Mouse (Mus musculus): ENCODE data around the gene Psme3. TPM values are rescaled to one million over a fixed set of nuclear protein-coding genes. Genes with fewer than 3 reads are reported as not detected.
"Not testable (repeated sequence)": the region's sequence is repeated elsewhere in the genome, so short reads cannot be mapped to it uniquely, and the experiment has no call there.

Psme3 gene
- polyA plus RNA-seq, 1 experiment from 2014 or later, result 107 TPM

DNA sequence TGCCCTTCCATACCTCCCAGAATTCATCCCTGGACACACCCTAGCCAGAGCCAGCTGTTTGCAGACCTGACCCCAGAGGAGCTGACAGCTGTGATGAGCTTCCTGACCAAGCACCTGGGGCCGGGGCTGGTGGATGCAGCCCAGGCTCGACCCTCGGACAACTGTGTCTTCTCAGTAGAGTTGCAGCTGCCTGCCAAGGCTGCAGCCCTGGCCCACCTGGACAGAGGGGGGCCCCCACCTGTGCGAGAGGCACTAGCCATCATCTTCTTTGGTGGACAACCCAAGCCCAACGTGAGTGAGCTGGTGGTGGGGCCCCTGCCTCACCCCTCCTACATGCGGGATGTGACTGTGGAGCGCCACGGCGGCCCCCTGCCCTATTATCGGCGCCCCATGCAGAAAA, 9.2 kb downstream of the Psme3 start:
- H3K9ac ChIP-seq (ENCODE audit: low read depth, low read length); H3K27me3 ChIP-seq (ENCODE audit: control insufficient read depth, insufficient read depth, low read depth, low read length); ATAC-seq; H3K4me3 ChIP-seq (ENCODE audit: low read depth, low read length); H3K9me3 ChIP-seq (replicated peaks; ENCODE audit: control insufficient read depth, low read length, poor library complexity, severe bottlenecking); H3K27ac ChIP-seq (ENCODE audit: low read length); H3K4me2 ChIP-seq (ENCODE audit: low read length); H3K4me1 ChIP-seq (ENCODE audit: control insufficient read depth, insufficient read depth, low read length): not testable (repeated sequence)
- H3K36me3 ChIP-seq (ENCODE audit: control insufficient read depth, insufficient read depth, low read length), result peaks cover 27% of the 10 kb centered on the region
- WGBS, result 94% methylated on average over 11 of the region's 11 CpGs

- H3K4me2 ChIP-seq (ENCODE audit: low read length), result no peak overlapping the region
- H3K4me3 ChIP-seq (ENCODE audit: low read depth, low read length), result no peak overlapping the region
- 89% methylated on average over 11 of the region's 11 CpGs for WGBS
- H3K36me3 ChIP-seq (ENCODE audit: control insufficient read depth, insufficient read depth, low read length), result peaks cover 22% of the 10 kb centered on the region
- no peak for ATAC-seq
- H3K27me3 ChIP-seq (ENCODE audit: control insufficient read depth, insufficient read depth, low read depth, low read length), result no peaks in the 10 kb centered on the region
- H3K27ac ChIP-seq (ENCODE audit: low read length), result no peak overlapping the region
- H3K9ac ChIP-seq (ENCODE audit: low read depth, low read length), result no peak overlapping the region
- no peaks in the 10 kb centered on the region for H3K4me1 ChIP-seq (ENCODE audit: control insufficient read depth, insufficient read depth, low read length)
- H3K9me3 ChIP-seq (replicated peaks; ENCODE audit: control insufficient read depth, low read length, poor library complexity, severe bottlenecking), result no peaks in the 10 kb centered on the region
These were observed 10.1 kb downstream of the Psme3 start for GRCm38 (mm10) chr11:101326147-101326546.

DNA sequence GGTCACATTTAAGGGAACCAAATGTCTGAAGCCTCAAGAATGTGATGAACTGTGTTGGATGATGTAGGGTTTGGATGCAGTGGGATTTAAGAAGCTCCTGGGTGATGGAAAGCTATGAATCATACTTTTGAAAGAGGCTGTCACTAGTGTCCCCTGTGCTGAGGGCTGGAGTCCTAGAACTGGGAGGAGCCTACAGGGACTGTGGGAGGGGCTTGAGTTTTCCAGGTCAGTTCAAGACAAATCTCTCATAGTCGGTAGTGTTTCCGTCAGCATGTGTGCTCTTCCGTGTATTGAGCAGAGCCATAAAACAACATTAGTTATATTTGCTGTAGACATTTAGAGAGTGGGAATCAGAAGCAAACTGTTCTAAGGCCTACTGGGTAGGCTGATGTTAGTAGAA, 11.3 kb downstream of the Psme3 start:
- H3K9me3 ChIP-seq (replicated peaks; ENCODE audit: control insufficient read depth, low read length, poor library complexity, severe bottlenecking), result no peaks in the 10 kb centered on the region
- ATAC-seq, result no peak
- H3K9ac ChIP-seq (ENCODE audit: low read depth, low read length), result no peak overlapping the region
- no peak overlapping the region for H3K4me2 ChIP-seq (ENCODE audit: low read length)
- no peaks in the 10 kb centered on the region for H3K27me3 ChIP-seq (ENCODE audit: control insufficient read depth, insufficient read depth, low read depth, low read length)
- no peaks in the 10 kb centered on the region for H3K4me1 ChIP-seq (ENCODE audit: control insufficient read depth, insufficient read depth, low read length)
- H3K4me3 ChIP-seq (ENCODE audit: low read depth, low read length), result no peak overlapping the region
- H3K27ac ChIP-seq (ENCODE audit: low read length), result no peak overlapping the region
- 68% methylated on average over 3 of the region's 3 CpGs for WGBS
- H3K36me3 ChIP-seq (ENCODE audit: control insufficient read depth, insufficient read depth, low read length), result peaks cover 16% of the 10 kb centered on the region

DNA sequence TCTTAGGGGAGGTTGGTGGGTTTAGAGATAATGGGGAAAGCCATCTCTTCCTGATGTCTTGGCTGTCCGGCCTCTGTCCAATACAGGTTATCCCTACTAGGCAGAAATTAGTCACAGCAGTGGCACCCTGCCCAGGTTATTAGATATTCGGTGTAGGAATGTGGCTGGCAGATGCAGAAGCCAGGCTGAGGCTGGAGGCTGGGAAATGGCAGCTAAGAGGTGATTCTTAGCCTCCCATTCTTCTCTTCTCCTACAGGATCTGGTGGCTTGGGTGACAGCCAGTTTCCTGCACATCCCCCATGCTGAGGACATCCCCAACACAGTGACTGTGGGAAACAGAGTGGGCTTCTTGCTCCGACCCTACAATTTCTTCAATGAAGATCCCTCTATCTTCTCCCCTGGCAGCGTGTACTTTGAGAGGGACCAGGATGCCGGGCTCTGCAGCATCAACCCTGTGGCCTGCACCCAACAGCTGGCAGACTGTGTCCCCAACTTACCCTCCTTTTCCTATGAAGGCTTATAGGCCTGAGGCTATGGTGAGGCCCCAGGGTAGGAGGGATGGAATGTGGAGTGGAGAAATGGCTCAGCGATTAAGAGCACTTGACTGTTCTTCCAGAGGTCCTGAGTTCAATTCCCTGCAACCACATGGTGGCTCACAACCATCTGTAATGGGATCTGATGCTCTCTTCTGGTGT, 13.1 kb downstream of the Psme3 start:
- H3K9me3 ChIP-seq (replicated peaks; ENCODE audit: control insufficient read depth, low read length, poor library complexity, severe bottlenecking), result no peaks in the 10 kb centered on the region
- H3K9ac ChIP-seq (ENCODE audit: low read depth, low read length), result no peak overlapping the region
- H3K4me1 ChIP-seq (ENCODE audit: control insufficient read depth, insufficient read depth, low read length), result no peaks in the 10 kb centered on the region
- 77% methylated on average over 6 of the region's 6 CpGs for WGBS
- peaks cover 12% of the 10 kb centered on the region for H3K36me3 ChIP-seq (ENCODE audit: control insufficient read depth, insufficient read depth, low read length)
- no peak overlapping the region for H3K27ac ChIP-seq (ENCODE audit: low read length)
- no peak overlapping the region for H3K4me3 ChIP-seq (ENCODE audit: low read depth, low read length)
- ATAC-seq, result no peak
- H3K4me2 ChIP-seq (ENCODE audit: low read length), result no peak overlapping the region
- H3K27me3 ChIP-seq (ENCODE audit: control insufficient read depth, insufficient read depth, low read depth, low read length), result no peaks in the 10 kb centered on the region

DNA sequence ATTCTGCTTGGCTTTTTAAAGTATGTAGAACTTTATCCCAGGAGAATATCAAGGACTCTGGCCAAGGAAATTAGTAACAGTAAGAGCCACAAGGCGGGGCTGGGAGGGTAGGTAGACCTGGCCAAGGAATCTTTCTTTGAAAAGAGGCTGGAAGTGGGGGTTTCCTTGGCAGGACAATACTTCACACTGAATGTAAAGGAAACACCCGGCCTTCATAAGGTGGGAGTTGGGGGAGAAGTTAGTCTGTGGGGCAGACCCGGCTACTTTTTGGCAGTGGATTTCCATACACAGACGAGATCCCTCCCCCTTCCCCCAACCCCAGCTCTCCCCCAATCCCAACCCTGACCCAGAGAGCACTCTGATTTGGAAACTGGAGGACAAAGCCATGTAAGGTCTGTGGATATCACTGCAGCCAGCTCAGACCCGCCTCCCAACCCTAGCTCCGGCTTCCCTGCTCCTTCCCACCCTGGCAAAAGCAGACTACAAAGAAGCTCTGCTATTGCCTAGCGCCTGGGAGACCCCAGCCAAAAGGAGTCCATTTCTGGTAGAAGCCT, 14.4 kb downstream of the Psme3 start, which contains the start of gene Aoc3:
Gene Aoc3, plus strand, starts transcription at position 235 of the 554 bp plus-strand sequence.
- Histone ChIP-seq H3K9me3 (replicated peaks; ENCODE audit: control insufficient read depth, low read length, poor library complexity, severe bottlenecking) (no peaks in the 10 kb centered on the region), H3K4me3 (ENCODE audit: low read depth, low read length) (no peak within 1 kb of the TSS), H3K9ac (ENCODE audit: low read depth, low read length) (no peak within 1 kb of the TSS), H3K36me3 (ENCODE audit: control insufficient read depth, insufficient read depth, low read length) (peaks cover 4% of the 10 kb centered on the region; the same call in 1 of the 2 replicates), H3K4me1 (ENCODE audit: control insufficient read depth, insufficient read depth, low read length) (no peaks in the 10 kb centered on the region), H3K4me2 (ENCODE audit: low read length) (no peak within 1 kb of the TSS), H3K27me3 (ENCODE audit: control insufficient read depth, insufficient read depth, low read depth, low read length) (no peaks in the 10 kb centered on the region), H3K27ac (ENCODE audit: low read length) (no peak within 1 kb of the TSS)
- no peak for ATAC-seq
- 72% methylated on average over 7 of the region's 7 CpGs for WGBS

DNA sequence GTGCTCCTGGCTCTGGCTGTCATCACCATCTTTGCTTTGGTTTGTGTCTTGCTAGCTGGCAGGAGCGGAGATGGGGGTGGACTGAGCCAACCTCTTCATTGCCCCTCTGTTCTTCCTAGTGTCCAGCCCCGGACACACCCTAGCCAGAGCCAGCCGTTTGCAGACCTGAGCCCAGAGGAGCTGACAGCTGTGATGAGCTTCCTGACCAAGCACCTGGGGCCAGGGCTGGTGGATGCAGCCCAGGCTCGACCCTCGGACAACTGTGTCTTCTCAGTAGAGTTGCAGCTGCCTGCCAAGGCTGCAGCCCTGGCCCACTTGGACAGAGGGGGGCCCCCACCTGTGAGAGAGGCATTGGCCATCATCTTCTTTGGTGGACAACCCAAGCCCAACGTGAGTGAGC, 14.9 kb downstream of the Psme3 start:
- not testable (repeated sequence) for ATAC-seq; H3K27me3 ChIP-seq (ENCODE audit: control insufficient read depth, insufficient read depth, low read depth, low read length); H3K4me1 ChIP-seq (ENCODE audit: control insufficient read depth, insufficient read depth, low read length); H3K36me3 ChIP-seq (ENCODE audit: control insufficient read depth, insufficient read depth, low read length); H3K4me2 ChIP-seq (ENCODE audit: low read length); H3K9ac ChIP-seq (ENCODE audit: low read depth, low read length); H3K4me3 ChIP-seq (ENCODE audit: low read depth, low read length); H3K27ac ChIP-seq (ENCODE audit: low read length); H3K9me3 ChIP-seq (replicated peaks; ENCODE audit: control insufficient read depth, low read length, poor library complexity, severe bottlenecking)
- WGBS, result 77% methylated on average over 4 of the region's 6 CpGs

- no peak overlapping the region for H3K4me2 ChIP-seq (ENCODE audit: low read length)
- H3K36me3 ChIP-seq (ENCODE audit: control insufficient read depth, insufficient read depth, low read length), result no peaks in the 10 kb centered on the region
- H3K4me1 ChIP-seq (ENCODE audit: control insufficient read depth, insufficient read depth, low read length), result peaks cover 2% of the 10 kb centered on the region
- WGBS, result 89% methylated on average over 3 of the region's 3 CpGs
- no peak for ATAC-seq
- no peaks in the 10 kb centered on the region for H3K9me3 ChIP-seq (replicated peaks; ENCODE audit: control insufficient read depth, low read length, poor library complexity, severe bottlenecking)
- H3K4me3 ChIP-seq (ENCODE audit: low read depth, low read length), result no peak overlapping the region
- H3K27me3 ChIP-seq (ENCODE audit: control insufficient read depth, insufficient read depth, low read depth, low read length), result no peaks in the 10 kb centered on the region
- no peak overlapping the region for H3K9ac ChIP-seq (ENCODE audit: low read depth, low read length)
- no peak overlapping the region for H3K27ac ChIP-seq (ENCODE audit: low read length)
These were observed 16.5 kb downstream of the Psme3 start for GRCm38 (mm10) chr11:101332537-101332936.

- Histone ChIP-seq H3K4me2 (ENCODE audit: low read length) (no peak overlapping the region), H3K9me3 (replicated peaks; ENCODE audit: control insufficient read depth, low read length, poor library complexity, severe bottlenecking) (no peaks in the 10 kb centered on the region), H3K36me3 (ENCODE audit: control insufficient read depth, insufficient read depth, low read length) (no peaks in the 10 kb centered on the region), H3K27me3 (ENCODE audit: control insufficient read depth, insufficient read depth, low read depth, low read length) (no peaks in the 10 kb centered on the region), H3K27ac (ENCODE audit: low read length) (no peak overlapping the region), H3K4me1 (ENCODE audit: control insufficient read depth, insufficient read depth, low read length) (peaks cover 11% of the 10 kb centered on the region), H3K9ac (ENCODE audit: low read depth, low read length) (no peak overlapping the region), H3K4me3 (ENCODE audit: low read depth, low read length) (no peak overlapping the region)
- 23% methylated on average over 10 of the region's 10 CpGs for WGBS
- no peak for ATAC-seq
These were observed 18.0 kb downstream of the Psme3 start for GRCm38 (mm10) chr11:101334023-101334422.

DNA sequence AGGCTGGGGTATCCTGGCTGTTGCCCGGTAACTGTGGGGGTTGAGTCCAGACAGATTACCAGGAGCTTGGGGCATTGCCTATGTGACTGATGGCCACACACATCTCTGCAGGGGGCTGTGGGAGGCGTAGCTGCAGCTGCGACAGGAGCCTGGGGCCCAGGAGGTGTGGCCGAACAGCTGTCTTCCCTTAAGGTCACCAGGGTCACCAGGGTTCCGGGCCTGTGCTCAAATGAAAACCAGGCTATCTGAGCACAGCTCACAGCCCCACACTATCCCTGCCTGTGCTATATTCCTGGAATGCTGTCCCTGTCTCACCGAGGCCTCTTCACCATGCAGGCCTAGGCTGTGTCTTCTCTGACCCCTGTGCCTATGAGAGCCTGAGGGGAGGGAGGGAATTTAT, 18.5 kb downstream of the Psme3 start:
- Histone ChIP-seq H3K9ac (ENCODE audit: low read depth, low read length) (no peak overlapping the region), H3K4me3 (ENCODE audit: low read depth, low read length) (no peak overlapping the region), H3K4me1 (ENCODE audit: control insufficient read depth, insufficient read depth, low read length) (peaks cover 11% of the 10 kb centered on the region), H3K36me3 (ENCODE audit: control insufficient read depth, insufficient read depth, low read length) (no peaks in the 10 kb centered on the region), H3K4me2 (ENCODE audit: low read length) (no peak overlapping the region), H3K27ac (ENCODE audit: low read length) (no peak overlapping the region), H3K27me3 (ENCODE audit: control insufficient read depth, insufficient read depth, low read depth, low read length) (no peaks in the 10 kb centered on the region), H3K9me3 (replicated peaks; ENCODE audit: control insufficient read depth, low read length, poor library complexity, severe bottlenecking) (no peaks in the 10 kb centered on the region)
- ATAC-seq, result no peak
- WGBS, result 3% methylated on average over 6 of the region's 6 CpGs

Measured in midbrain, embryonic 16.5 days (tissue).